Mouse (Mus musculus): ENCODE measurements at regions not wholly inside any gene's neighbourhood (a gene's known extent, or its start where the extent isn't known, plus 50 kb on each side); places are given as distances from the start of the nearest gene placed in this dataset.

DNA sequence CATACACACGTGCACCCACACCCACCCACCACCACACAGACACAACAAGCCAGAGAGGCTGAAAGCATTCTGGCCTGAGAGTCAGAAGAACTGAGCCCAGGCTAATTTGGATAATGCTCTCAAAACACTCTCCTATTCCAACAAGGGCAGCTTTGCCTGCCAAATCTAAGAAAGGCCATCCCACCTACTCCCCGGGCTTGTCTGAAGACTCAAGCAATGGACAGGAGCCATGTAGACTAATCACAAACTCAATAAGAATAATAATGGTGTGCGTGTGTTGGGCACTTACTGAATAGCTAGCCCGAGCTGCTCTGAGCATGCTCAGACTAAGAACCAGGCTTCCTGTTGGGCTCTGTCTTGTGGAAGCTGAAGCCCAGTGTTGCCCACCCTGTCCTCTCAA lies 108.8 kb upstream of the Tle3 start:
- no peaks in the 10 kb centered on the region; the same call in none of the 2 replicates for H3K9me3 ChIP-seq
- no peak overlapping the region for H3K27ac ChIP-seq
- peaks cover 41% of the 10 kb centered on the region for H3K4me1 ChIP-seq
- no peak for ATAC-seq (ENCODE audit: insufficient number of reproducible peaks, insufficient read depth, low FRiP score, low TSS enrichment, low read depth)
- H3K36me3 ChIP-seq, result no peaks in the 10 kb centered on the region
- H3K9ac ChIP-seq, result no peak overlapping the region
- no peak overlapping the region for H3K4me2 ChIP-seq
- WGBS, result 77% methylated on average over 4 of the region's 4 CpGs
- no peak overlapping the region for H3K4me3 ChIP-seq
- H3K27me3 ChIP-seq, result peaks cover 16% of the 10 kb centered on the region

DNA sequence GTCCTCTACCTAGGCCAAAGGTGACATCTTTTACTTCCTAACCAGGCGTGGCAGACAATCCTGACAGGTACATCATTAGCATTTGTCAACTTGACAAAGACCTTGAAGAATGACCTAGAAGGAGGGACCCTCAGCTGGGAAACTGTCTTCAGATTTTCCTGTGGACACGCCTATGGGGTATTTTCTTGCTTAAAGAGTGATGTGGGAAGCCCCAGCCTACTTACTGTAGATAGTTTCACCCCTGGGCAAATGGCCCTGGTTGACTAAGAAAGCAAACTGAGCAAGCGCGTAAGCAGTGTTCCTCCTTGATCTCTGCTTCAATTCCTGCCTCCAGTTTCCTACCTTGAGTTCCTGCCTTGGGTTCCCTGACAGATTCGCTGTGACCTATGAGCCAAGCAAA lies 106.7 kb upstream of the Tle3 start:
- H3K27me3 ChIP-seq, result peaks cover 17% of the 10 kb centered on the region
- H3K36me3 ChIP-seq, result no peaks in the 10 kb centered on the region
- no peaks in the 10 kb centered on the region; the same call in none of the 2 replicates for H3K9me3 ChIP-seq
- H3K4me1 ChIP-seq, result peaks cover 28% of the 10 kb centered on the region
- ATAC-seq (ENCODE audit: insufficient number of reproducible peaks, insufficient read depth, low FRiP score, low TSS enrichment, low read depth), result no peak
- H3K4me3 ChIP-seq, result no peak overlapping the region
- 88% methylated on average over 5 of the region's 5 CpGs for WGBS
- no peak overlapping the region for H3K9ac ChIP-seq
- H3K4me2 ChIP-seq, result no peak overlapping the region
- no peak overlapping the region for H3K27ac ChIP-seq

DNA sequence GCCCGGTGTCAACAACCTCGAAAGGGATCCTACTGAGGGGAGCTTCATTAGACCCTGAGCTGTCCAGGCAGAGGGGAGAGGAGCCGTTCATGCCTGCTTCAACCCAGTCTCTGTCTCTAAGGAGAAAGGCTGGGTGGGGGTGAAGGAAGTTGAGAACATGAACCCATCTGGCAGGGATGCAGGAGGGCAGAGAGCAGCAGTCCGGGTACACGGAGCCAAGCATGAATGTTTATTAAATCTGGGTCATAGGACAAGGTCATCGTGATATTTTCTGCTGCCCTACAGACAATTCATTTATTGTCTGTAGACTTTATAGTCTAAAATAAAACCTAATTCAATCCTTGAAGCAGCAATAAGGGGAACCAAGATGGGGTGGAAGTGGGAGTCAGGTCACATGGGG lies 105.2 kb upstream of the Tle3 start:
- H3K27me3 ChIP-seq, result peaks cover 23% of the 10 kb centered on the region
- H3K27ac ChIP-seq, result no peak overlapping the region
- H3K4me2 ChIP-seq, result no peak overlapping the region
- no peak overlapping the region for H3K4me3 ChIP-seq
- no peak overlapping the region for H3K9ac ChIP-seq
- no peaks in the 10 kb centered on the region; the same call in none of the 2 replicates for H3K9me3 ChIP-seq
- peaks cover 12% of the 10 kb centered on the region for H3K4me1 ChIP-seq
- no peaks in the 10 kb centered on the region for H3K36me3 ChIP-seq
- 76% methylated on average over 6 of the region's 6 CpGs for WGBS
- ATAC-seq (ENCODE audit: insufficient number of reproducible peaks, insufficient read depth, low FRiP score, low TSS enrichment, low read depth), result no peak

DNA sequence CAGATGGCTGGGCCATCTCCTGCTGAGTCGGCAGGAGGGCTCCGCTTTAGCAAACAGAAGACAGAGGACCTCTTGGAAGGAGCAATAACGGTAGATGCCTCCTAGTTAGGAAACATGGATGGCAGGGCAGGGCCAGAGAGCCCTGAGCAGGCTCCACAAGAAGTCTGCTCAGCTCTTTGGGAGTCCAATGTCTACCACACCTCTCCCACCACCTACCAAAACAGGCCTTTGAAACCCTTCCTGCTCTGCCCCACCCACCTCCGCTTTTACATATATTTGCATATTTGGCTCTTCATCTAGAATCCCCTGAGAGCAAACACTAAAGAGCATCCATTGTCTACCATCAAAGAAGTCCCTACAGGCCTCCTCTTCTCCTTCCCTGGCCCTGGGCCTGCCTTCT lies 104.6 kb upstream of the Tle3 start:
- Histone ChIP-seq H3K4me3 (no peak overlapping the region), H3K9me3 (no peaks in the 10 kb centered on the region; the same call in none of the 2 replicates), H3K4me1 (peaks cover 7% of the 10 kb centered on the region; the same call in 1 of the 2 replicates), H3K27me3 (peaks cover 29% of the 10 kb centered on the region), H3K9ac (no peak overlapping the region), H3K27ac (no peak overlapping the region), H3K36me3 (no peaks in the 10 kb centered on the region), H3K4me2 (no peak overlapping the region)
- ATAC-seq (ENCODE audit: insufficient number of reproducible peaks, insufficient read depth, low FRiP score, low TSS enrichment, low read depth), result no peak
- 65% methylated on average over 4 of the region's 4 CpGs for WGBS

DNA sequence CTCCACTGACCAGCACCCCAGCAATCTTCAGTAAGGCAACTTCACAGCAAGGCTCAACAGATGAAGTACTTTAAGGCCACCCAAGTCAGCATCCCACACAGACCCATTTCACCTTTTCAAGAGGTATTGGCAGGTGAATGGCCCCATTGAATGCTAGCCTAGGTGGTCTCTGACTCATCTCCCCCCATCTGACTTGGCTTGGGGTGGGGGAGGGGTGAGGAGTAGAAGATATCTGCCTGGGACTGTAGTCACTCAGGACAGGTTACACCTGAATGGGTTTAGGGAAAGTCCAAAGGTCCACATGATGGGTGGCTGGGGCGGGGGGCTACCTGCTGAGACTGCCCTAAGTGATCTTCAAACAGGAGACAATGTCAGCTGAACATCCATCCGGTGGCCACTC lies 104.0 kb upstream of the Tle3 start:
- Histone ChIP-seq H3K27me3 (peaks cover 32% of the 10 kb centered on the region), H3K4me3 (no peak overlapping the region), H3K9ac (no peak overlapping the region), H3K36me3 (no peaks in the 10 kb centered on the region), H3K9me3 (no peaks in the 10 kb centered on the region; the same call in none of the 2 replicates), H3K4me1 (peaks cover 6% of the 10 kb centered on the region; the same call in 1 of the 2 replicates), H3K27ac (no peak overlapping the region), H3K4me2 (no peak overlapping the region)
- no peak for ATAC-seq (ENCODE audit: insufficient number of reproducible peaks, insufficient read depth, low FRiP score, low TSS enrichment, low read depth)
- 62% methylated on average over 2 of the region's 2 CpGs for WGBS

DNA sequence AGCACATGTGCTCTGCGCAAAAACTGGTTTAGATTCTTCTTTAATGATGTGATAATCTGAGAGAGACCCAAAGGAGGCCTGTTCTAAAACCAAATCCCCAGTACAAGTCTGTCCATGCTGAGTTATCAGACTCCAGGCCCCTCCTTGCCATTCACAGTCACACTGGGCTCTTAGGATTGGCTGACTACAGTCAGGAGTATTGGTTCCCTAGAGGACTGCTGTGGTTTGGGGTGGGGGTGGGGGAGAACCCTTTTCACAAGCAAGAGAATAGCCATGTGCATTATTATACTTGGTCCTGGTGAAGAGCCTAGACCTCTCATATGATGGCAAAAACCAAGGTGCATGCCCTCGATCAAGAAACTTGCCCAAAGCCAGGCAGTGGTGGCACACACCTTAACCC lies 103.5 kb upstream of the Tle3 start:
- Histone ChIP-seq H3K4me1 (peaks cover 6% of the 10 kb centered on the region; the same call in 1 of the 2 replicates), H3K36me3 (no peaks in the 10 kb centered on the region), H3K4me2 (no peak overlapping the region), H3K9me3 (no peaks in the 10 kb centered on the region; the same call in none of the 2 replicates), H3K9ac (no peak overlapping the region), H3K27me3 (peaks cover 37% of the 10 kb centered on the region), H3K4me3 (no peak overlapping the region), H3K27ac (no peak overlapping the region)
- WGBS, result 86% methylated on average over 2 of the region's 2 CpGs
- ATAC-seq (ENCODE audit: insufficient number of reproducible peaks, insufficient read depth, low FRiP score, low TSS enrichment, low read depth), result no peak

DNA sequence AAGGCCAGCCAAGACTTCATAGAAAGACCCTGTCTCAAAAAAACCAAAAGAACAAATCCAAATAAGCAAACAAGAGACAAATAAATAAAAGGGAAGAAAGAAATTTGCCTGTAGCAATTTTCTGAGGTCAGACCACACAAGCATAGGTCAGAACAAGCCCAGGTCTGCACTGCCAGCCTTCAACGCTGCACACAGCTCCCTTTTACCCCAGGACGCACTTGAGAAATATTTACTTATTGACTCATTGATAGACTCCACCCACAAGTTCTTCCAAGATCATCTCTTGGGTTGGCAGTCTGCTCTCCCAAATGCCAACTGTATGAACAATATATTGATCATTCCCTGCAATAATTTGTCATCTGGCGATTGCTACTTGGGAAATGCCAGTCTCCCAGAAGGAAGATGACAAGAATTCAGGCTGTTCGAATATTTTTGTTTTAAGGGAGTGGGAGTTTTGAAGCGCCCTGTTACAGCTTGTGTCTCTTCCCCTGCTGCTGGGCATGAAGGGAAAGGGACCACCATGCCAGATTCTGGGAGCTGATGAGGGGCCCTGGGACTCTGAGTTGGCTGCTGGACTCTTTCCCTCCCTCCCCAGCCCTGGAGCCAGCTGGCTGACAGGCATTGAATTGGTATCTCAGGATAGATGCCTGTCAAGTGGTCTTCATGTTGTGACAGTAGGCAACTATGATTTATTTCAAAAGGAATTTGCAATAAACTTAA lies 102.9 kb upstream of the Tle3 start:
- no peak overlapping the region for H3K9ac ChIP-seq
- peaks cover 6% of the 10 kb centered on the region; the same call in 1 of the 2 replicates for H3K4me1 ChIP-seq
- peaks cover 33% of the 10 kb centered on the region for H3K27me3 ChIP-seq
- no peaks in the 10 kb centered on the region for H3K36me3 ChIP-seq
- WGBS, result 66% methylated on average over 5 of the region's 5 CpGs
- no peak overlapping the region for H3K4me2 ChIP-seq
- no peak for ATAC-seq (ENCODE audit: insufficient number of reproducible peaks, insufficient read depth, low FRiP score, low TSS enrichment, low read depth)
- no peak overlapping the region for H3K27ac ChIP-seq
- no peaks in the 10 kb centered on the region; the same call in none of the 2 replicates for H3K9me3 ChIP-seq
- no peak overlapping the region for H3K4me3 ChIP-seq

DNA sequence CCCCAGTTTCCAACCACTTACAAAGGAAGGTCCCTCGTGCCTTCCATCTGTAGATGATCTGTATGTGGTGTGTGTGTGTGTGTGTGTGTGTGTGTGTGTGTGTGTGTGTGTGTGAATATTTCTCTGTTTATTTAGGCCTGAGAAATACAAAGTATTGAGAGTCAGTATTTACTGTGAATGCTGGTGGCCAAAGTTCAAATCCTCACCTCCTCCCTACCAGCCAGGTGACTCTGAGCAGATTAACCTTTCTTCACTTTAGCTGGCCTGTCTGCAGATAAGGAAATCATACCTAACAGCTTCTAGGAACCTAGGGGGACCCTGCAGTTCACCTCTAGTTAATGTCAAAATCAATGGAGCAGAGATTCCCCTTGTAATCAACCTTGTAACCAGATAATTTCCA lies 100.9 kb upstream of the Tle3 start:
- ATAC-seq (ENCODE audit: insufficient number of reproducible peaks, insufficient read depth, low FRiP score, low TSS enrichment, low read depth), result no peak
- WGBS, result 71% methylated on average over 1 of the region's 1 CpGs
- Histone ChIP-seq H3K4me1 (peaks cover 6% of the 10 kb centered on the region; the same call in 1 of the 2 replicates), H3K27me3 (peaks cover 33% of the 10 kb centered on the region), H3K27ac (no peak overlapping the region), H3K9me3 (no peaks in the 10 kb centered on the region), H3K4me2 (no peak overlapping the region), H3K4me3 (no peak overlapping the region), H3K36me3 (no peaks in the 10 kb centered on the region), H3K9ac (no peak overlapping the region)

DNA sequence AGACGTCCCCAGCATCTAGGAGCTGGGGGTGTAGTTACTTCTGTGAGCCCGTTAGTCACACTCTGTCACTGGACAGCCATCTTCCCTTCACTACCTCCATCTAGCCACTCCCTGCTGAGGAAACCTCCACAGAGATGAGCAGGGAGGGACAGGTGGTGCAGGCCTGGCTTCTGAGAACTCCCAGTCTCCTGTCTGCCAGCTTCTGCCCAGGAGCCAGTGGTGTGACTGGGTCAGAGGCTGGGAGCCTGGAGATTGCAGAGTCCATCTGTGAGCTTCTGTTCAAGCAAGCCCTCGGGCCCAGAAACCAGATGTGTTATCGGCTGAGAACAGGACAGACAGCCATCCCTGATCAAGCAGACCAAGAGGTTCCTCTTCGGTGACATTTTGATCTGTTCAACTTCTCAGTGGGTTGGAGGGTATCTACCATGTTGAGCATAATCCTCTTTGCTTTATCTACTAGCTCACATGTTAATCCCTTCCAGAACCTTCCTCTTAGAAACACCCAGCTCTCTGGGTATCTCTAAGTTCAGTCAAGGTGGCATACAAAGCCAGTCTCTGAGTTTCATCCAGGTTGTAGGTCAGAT lies 100.3 kb upstream of the Tle3 start:
- H3K27ac ChIP-seq, result no peak overlapping the region
- H3K4me1 ChIP-seq, result peaks cover 6% of the 10 kb centered on the region; the same call in 1 of the 2 replicates
- ATAC-seq (ENCODE audit: insufficient number of reproducible peaks, insufficient read depth, low FRiP score, low TSS enrichment, low read depth), result no peak
- H3K9ac ChIP-seq, result no peak overlapping the region
- WGBS, result 71% methylated on average over 5 of the region's 5 CpGs
- no peaks in the 10 kb centered on the region for H3K36me3 ChIP-seq
- no peak overlapping the region for H3K4me3 ChIP-seq
- H3K27me3 ChIP-seq, result peaks cover 33% of the 10 kb centered on the region
- H3K9me3 ChIP-seq, result no peaks in the 10 kb centered on the region
- H3K4me2 ChIP-seq, result no peak overlapping the region

DNA sequence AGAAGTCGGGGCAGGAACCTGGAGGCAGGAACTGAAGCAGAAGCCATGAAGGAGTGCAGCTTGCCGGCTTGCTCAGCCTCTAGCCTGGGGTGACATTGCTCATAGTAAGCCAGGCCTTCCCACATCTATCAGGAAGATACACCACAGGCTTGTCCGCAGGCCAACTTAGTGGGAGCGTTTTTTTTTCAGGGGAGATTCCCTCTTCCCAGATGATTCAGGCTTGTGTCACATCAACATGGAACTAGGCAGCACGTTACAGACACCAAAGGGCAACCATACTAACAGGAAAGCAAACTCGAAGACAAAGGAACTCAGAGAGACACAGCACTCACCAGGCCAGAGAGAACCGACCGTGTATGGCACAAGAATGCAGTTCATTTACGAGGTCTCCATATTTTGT lies 98.1 kb upstream of the Tle3 start:
- no peak for ATAC-seq (ENCODE audit: insufficient number of reproducible peaks, insufficient read depth, low FRiP score, low TSS enrichment, low read depth)
- H3K27ac ChIP-seq, result no peak overlapping the region
- no peak overlapping the region for H3K4me2 ChIP-seq
- H3K27me3 ChIP-seq, result peaks cover 28% of the 10 kb centered on the region
- no peaks in the 10 kb centered on the region for H3K9me3 ChIP-seq
- H3K9ac ChIP-seq, result no peak overlapping the region
- no peak overlapping the region for H3K4me3 ChIP-seq
- peaks cover 19% of the 10 kb centered on the region for H3K4me1 ChIP-seq
- H3K36me3 ChIP-seq, result no peaks in the 10 kb centered on the region
- WGBS, result 78% methylated on average over 9 of the region's 9 CpGs

DNA sequence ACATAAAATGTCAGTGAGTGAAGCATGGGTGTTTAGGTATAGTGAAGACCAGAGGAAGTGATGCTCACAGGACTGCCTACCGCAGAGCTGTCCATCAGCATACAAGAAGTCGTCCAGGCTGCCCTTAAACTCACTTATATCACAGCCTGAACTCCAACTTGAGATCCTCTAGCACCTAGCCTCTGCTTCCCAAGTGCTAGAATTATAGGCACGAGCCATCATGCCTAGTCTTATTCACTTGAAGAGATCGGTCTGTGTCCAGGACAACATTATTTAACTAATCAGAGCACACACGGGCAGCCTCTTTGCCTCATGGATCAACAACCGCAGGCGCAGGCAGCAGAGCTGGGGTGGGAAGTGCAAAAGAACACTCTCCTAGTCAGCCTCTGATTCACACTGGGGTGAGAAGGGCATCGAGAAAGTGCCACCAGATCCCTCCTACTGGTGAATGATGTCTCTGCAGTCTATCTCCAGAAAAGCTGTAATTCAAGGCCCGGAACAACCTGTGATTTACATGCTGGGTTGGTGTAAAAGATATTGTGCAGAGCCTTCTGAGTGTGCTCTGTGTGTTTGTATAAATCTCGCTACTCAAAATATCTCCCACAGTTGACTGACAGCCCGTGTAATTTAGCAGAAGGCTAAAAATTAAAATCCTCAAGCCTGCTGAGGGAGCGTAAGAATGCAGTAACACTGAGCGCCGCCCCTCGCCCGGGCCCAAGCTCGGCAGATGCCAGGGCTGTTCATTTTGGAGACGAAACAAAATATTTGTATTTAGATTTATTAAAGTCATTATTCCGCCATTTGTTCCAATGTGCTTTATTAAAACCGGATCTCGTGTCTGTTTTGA lies 94.6 kb upstream of the Tle3 start:
- Histone ChIP-seq H3K36me3 (no peaks in the 10 kb centered on the region), H3K27me3 (peaks cover 46% of the 10 kb centered on the region), H3K4me3 (no peak overlapping the region), H3K4me1 (peaks cover 43% of the 10 kb centered on the region), H3K9ac (no peak overlapping the region), H3K27ac (no peak overlapping the region), H3K9me3 (no peaks in the 10 kb centered on the region), H3K4me2 (peak overlapping the region; percentile 43)
- no peak; the same call in 1 of the 2 replicates for ATAC-seq (ENCODE audit: insufficient number of reproducible peaks, insufficient read depth, low FRiP score, low TSS enrichment, low read depth)
- WGBS, result 8% methylated on average over 21 of the region's 21 CpGs

Data from embryonic facial prominence, embryonic 13.5 days (tissue).